Mouse (Mus musculus) liver, embryonic 16.5 days (tissue): Measurements from ENCODE around the gene Mymx. TPM values are rescaled to one million over a fixed set of nuclear protein-coding genes. Genes with fewer than 3 reads are reported as not detected.

Experiments used
- ATAC-seq: fragments of 200-750 bp; cut with Nextera tagmentation; 2 replicates; pipeline ENCODE4 v1.8.0; 2017; ENCODE audit warnings: low read depth, mild to moderate bottlenecking, moderate number of reproducible peaks, moderate library complexity
- H3K27ac ChIP-seq: fragments of 300-500 bp; sonication (generic); 2 replicates; pipeline ENCODE4 v1.5.1; 2014; ENCODE audit warnings: mild to moderate bottlenecking, low read length
- H3K27me3 ChIP-seq: fragments of 300-500 bp; sonication (generic); 2 replicates; pipeline ENCODE4 v1.6.1; 2014; ENCODE audit warnings: low read depth, low read length, mixed read lengths; ENCODE audit not compliant: control insufficient read depth, insufficient read depth
- H3K36me3 ChIP-seq: fragments of 300-500 bp; sonication (generic); 2 replicates; pipeline ENCODE4 v1.6.1; 2014; ENCODE audit warnings: mild to moderate bottlenecking; ENCODE audit not compliant: control insufficient read depth, insufficient read depth
- H3K4me1 ChIP-seq: fragments of 300-500 bp; sonication (generic); 2 replicates; pipeline ENCODE4 v1.6.1; 2014; ENCODE audit warnings: low read depth, low read length, mixed read lengths; ENCODE audit not compliant: control insufficient read depth
- H3K4me2 ChIP-seq: fragments of 300-500 bp; sonication (generic); 2 replicates; pipeline ENCODE4 v1.6.1; 2014; ENCODE audit warnings: low read depth, low read length, mixed read lengths
- H3K4me3 ChIP-seq: fragments of 300-500 bp; sonication (generic); 2 replicates; pipeline ENCODE4 v1.5.1; 2014; ENCODE audit warnings: low read depth, mild to moderate bottlenecking, low read length
- H3K9ac ChIP-seq: fragments of 300-500 bp; sonication (generic); 2 replicates; pipeline ENCODE4 v1.6.1; 2014; ENCODE audit warnings: low read depth, low read length
- H3K9me3 ChIP-seq: fragments of 300-500 bp; sonication (generic); replicated peaks from 2 replicates; pipeline ENCODE4 v1.6.1; 2016; ENCODE audit warnings: low read length; ENCODE audit not compliant: control insufficient read depth
- WGBS: fragments of 180-500 bp; shearing (Covaris S2); extraction: QIAGEN DNeasy Blood & Tissue Kit; methylation state at CpG from one replicate; pipeline ENCODE4 v1.1.7; 2014; ENCODE audit not compliant: insufficient replicate concordance; 5-methylcytosine and 5-hydroxymethylcytosine counted together
- polyA plus RNA-seq: library from polyadenylated mRNA; unstranded; fragments of >200 nt; fragmentation: Nextera tagmentation; extraction: Ambion mirVana; gene quantifications from 2 replicates; pipeline ENCODE4 v1.2.1, GENCODE M21; 2015

Gene Mymx
- 0.30 and 0.35 TPM in 2 replicates for polyA plus RNA-seq

GRCm38 (mm10) chr17:45601877-45602304 is at the start of gene Mymx:
TSS of gene Mymx (minus strand) at chr17:45602102.
- H3K9me3 ChIP-seq, result no peaks in the 10 kb centered on the region
- WGBS, result 63% methylated on average over 6 of the region's 6 CpGs
- H3K9ac ChIP-seq, result no peak within 1 kb of the TSS
- H3K27me3 ChIP-seq, result no peaks in the 10 kb centered on the region; the same call in 1 of the 2 replicates
- H3K36me3 ChIP-seq, result no peaks in the 10 kb centered on the region
- H3K4me2 ChIP-seq, result peak within 1 kb of the TSS; percentile 13; the same call in 1 of the 2 replicates
- H3K27ac ChIP-seq, result no peak within 1 kb of the TSS
- H3K4me1 ChIP-seq, result peaks cover 42% of the 10 kb centered on the region
- no peak for ATAC-seq
- no peak within 1 kb of the TSS for H3K4me3 ChIP-seq

GRCm38 (mm10) chr17:45644185-45644584 is 42.3 kb upstream of the Mymx start:
- 80% methylated on average over 4 of the region's 4 CpGs for WGBS
- no peak for ATAC-seq
- no peaks in the 10 kb centered on the region for H3K4me1 ChIP-seq
- no peaks in the 10 kb centered on the region for H3K27me3 ChIP-seq
- H3K27ac ChIP-seq, result no peak overlapping the region
- H3K9me3 ChIP-seq, result no peaks in the 10 kb centered on the region
- H3K4me2 ChIP-seq, result no peak overlapping the region
- no peak overlapping the region for H3K4me3 ChIP-seq
- no peaks in the 10 kb centered on the region for H3K36me3 ChIP-seq
- H3K9ac ChIP-seq, result no peak overlapping the region

- H3K4me2 ChIP-seq, result no peak overlapping the region
- H3K36me3 ChIP-seq, result no peaks in the 10 kb centered on the region
- H3K9me3 ChIP-seq, result no peaks in the 10 kb centered on the region
- H3K27ac ChIP-seq, result no peak overlapping the region
- no peaks in the 10 kb centered on the region for H3K4me1 ChIP-seq
- no peak overlapping the region for H3K9ac ChIP-seq
- no peaks in the 10 kb centered on the region for H3K27me3 ChIP-seq
- no peak overlapping the region for H3K4me3 ChIP-seq
- ATAC-seq, result no peak
- 18% methylated on average over 12 of the region's 12 CpGs for WGBS
These were observed 40.8 kb upstream of the Mymx start for GRCm38 (mm10) chr17:45642701-45643100.

GRCm38 (mm10) chr17:45641981-45642380 is 40.1 kb upstream of the Mymx start:
- WGBS, result 74% methylated on average over 8 of the region's 8 CpGs
- no peaks in the 10 kb centered on the region for H3K9me3 ChIP-seq
- no peaks in the 10 kb centered on the region for H3K27me3 ChIP-seq
- H3K9ac ChIP-seq, result no peak overlapping the region
- no peak overlapping the region for H3K27ac ChIP-seq
- no peak for ATAC-seq
- no peak overlapping the region for H3K4me2 ChIP-seq
- no peaks in the 10 kb centered on the region for H3K36me3 ChIP-seq
- no peaks in the 10 kb centered on the region for H3K4me1 ChIP-seq
- no peak overlapping the region for H3K4me3 ChIP-seq

GRCm38 (mm10) chr17:45638596-45639295 is 36.8 kb upstream of the Mymx start:
- ATAC-seq, result no peak
- no peak overlapping the region for H3K4me3 ChIP-seq
- no peak overlapping the region for H3K27ac ChIP-seq
- no peaks in the 10 kb centered on the region for H3K27me3 ChIP-seq
- no peak overlapping the region for H3K9ac ChIP-seq
- H3K9me3 ChIP-seq, result no peaks in the 10 kb centered on the region
- no peaks in the 10 kb centered on the region for H3K36me3 ChIP-seq
- no peak overlapping the region for H3K4me2 ChIP-seq
- H3K4me1 ChIP-seq, result no peaks in the 10 kb centered on the region
- WGBS, result 52% methylated on average over 16 of the region's 16 CpGs

GRCm38 (mm10) chr17:45634033-45634432 is 32.1 kb upstream of the Mymx start:
- H3K27ac ChIP-seq, result no peak overlapping the region
- no peaks in the 10 kb centered on the region for H3K36me3 ChIP-seq
- H3K4me2 ChIP-seq, result no peak overlapping the region
- no peaks in the 10 kb centered on the region for H3K9me3 ChIP-seq
- H3K27me3 ChIP-seq, result no peaks in the 10 kb centered on the region; the same call in 1 of the 2 replicates
- peaks cover 9% of the 10 kb centered on the region for H3K4me1 ChIP-seq
- ATAC-seq, result no peak
- no peak overlapping the region for H3K9ac ChIP-seq
- H3K4me3 ChIP-seq, result no peak overlapping the region
- 48% methylated on average over 5 of the region's 5 CpGs for WGBS

GRCm38 (mm10) chr17:45631940-45632339 is 30.0 kb upstream of the Mymx start:
- ATAC-seq, result no peak
- H3K9me3 ChIP-seq, result no peaks in the 10 kb centered on the region
- peaks cover 11% of the 10 kb centered on the region for H3K4me1 ChIP-seq
- H3K4me3 ChIP-seq, result no peak overlapping the region
- H3K4me2 ChIP-seq, result no peak overlapping the region
- no peak overlapping the region for H3K9ac ChIP-seq
- H3K36me3 ChIP-seq, result no peaks in the 10 kb centered on the region
- 59% methylated on average over 6 of the region's 6 CpGs for whole genome bisulfite sequencing
- no peak overlapping the region for H3K27ac ChIP-seq
- H3K27me3 ChIP-seq, result no peaks in the 10 kb centered on the region; the same call in 1 of the 2 replicates

GRCm38 (mm10) chr17:45630992-45631391 is 29.1 kb upstream of the Mymx start:
- ATAC-seq, result no peak
- no peak overlapping the region for H3K9ac ChIP-seq
- H3K4me1 ChIP-seq, result peaks cover 17% of the 10 kb centered on the region
- WGBS, result 54% methylated on average over 3 of the region's 3 CpGs
- H3K9me3 ChIP-seq, result no peaks in the 10 kb centered on the region
- H3K27ac ChIP-seq, result no peak overlapping the region
- H3K4me2 ChIP-seq, result no peak overlapping the region
- no peaks in the 10 kb centered on the region for H3K36me3 ChIP-seq
- no peaks in the 10 kb centered on the region; the same call in 1 of the 2 replicates for H3K27me3 ChIP-seq
- no peak overlapping the region for H3K4me3 ChIP-seq

GRCm38 (mm10) chr17:45629861-45630694 is 28.2 kb upstream of the Mymx start:
- no peak overlapping the region for H3K27ac ChIP-seq
- no peaks in the 10 kb centered on the region for H3K36me3 ChIP-seq
- WGBS, result 4% methylated on average over 34 of the region's 34 CpGs
- no peaks in the 10 kb centered on the region; the same call in 1 of the 2 replicates for H3K27me3 ChIP-seq
- H3K9me3 ChIP-seq, result no peaks in the 10 kb centered on the region
- no peak for ATAC-seq
- H3K4me1 ChIP-seq, result peaks cover 17% of the 10 kb centered on the region
- peak overlapping the region; percentile 35 for H3K4me3 ChIP-seq
- H3K4me2 ChIP-seq, result peak overlapping the region; percentile 65
- no peak overlapping the region for H3K9ac ChIP-seq
